Mouse (Mus musculus) hindlimb bud, embryonic 11.5 days (tissue): ENCODE measurements around the gene Slc39a11.

Experiments used
- DNase-seq: peaks from one replicate; pipeline ENCODE4 v3.0.0-alpha.2; 2012; ENCODE audit warnings: low read depth, low spot score; ENCODE audit errors: extremely low spot score

Slc39a11 gene

DNA sequence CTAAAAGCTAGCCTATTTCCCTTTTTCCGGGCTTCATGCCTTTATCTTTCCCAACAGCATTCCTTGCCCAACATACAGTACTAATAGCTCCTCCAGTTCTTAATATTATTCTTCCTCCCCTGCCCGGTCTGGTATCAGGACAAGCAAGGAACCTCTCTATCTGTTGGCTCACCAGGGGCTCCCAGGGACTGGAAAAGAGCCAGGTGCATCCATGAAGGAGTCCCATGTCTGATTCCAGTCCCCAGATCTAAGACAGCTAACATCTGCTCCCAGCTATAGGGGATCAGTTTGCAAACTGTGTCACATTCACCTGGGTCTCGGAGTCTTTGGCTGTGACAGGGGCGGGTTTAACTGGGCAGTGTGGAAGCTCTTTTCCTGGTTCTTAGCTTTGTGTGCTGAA is 388.5 kb downstream of the Slc39a11 start:
- no peak for DNase-seq

DNA sequence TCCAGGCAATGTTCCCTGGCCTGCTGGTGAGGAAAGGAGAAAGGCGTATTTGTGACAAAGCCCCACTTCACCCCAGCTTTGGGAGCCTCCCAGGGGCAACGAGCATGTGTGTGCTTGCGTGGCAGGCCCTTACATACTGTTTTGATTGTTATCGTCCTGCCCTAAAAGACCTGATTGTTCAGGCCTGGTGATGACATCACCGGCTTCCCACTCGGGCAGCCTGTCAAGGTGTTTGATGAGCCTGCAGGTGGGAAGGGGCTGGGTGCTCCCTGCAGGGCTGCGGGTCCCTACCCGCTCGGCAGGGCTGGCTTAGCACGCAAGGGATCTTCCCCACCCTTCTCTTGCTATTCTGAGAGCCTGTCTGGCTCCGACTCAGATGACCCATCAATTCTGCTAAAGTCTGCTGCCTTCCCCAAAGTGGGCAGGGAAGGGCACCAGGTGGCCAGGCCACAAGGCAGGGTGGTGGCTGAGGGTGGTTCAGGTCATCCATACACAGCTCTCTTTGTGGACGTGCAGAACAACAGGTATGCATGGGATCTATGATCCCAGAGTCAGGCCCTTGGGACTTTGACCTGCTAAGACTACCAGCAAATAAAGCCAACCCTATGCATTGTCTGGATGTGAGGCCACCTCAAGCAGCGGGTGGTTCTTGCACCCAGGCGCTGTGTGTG is 390.0 kb downstream of the Slc39a11 start:
- DNase-seq = no peak

DNA sequence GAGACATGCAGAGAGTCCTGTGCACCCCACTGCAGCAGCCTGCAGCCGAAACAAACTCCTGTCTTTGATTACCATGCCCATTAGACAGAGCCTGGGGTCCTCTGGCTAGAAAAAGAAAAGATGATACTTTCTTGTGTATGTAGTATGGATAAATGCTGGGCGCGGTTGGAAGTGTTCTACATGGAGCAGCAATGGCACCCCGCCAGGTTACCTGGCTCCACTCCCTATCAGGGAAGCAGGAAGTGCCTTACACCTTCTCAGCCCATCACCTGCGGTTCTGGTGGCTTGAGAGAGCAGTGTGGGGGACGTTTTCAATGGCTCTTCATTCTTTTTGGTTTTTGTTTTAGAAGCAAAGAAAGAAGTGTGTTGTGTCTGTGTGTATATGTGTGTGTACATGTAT is 391.9 kb downstream of the Slc39a11 start:
- no peak for DNase-seq

DNA sequence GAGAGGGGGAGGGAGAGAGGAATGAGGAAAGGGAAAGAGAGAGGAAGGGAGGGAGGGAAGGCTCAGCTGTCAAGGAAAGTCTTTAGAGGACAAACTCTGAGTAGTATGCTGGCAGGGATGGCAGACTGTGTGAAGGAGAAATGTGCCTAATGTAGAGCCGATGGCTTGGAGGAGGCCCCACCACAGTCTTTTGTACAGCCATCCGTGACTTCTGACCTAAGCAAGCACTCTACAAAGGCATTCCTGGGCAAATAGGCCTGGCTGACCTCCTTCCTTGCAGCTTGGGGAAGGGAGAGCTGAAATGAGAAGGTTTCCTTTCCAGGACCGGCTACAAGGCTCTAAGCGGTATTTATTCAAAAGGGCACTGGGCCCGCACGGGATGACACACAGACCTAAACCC is 395.2 kb downstream of the Slc39a11 start:
- DNase-seq = no peak

DNA sequence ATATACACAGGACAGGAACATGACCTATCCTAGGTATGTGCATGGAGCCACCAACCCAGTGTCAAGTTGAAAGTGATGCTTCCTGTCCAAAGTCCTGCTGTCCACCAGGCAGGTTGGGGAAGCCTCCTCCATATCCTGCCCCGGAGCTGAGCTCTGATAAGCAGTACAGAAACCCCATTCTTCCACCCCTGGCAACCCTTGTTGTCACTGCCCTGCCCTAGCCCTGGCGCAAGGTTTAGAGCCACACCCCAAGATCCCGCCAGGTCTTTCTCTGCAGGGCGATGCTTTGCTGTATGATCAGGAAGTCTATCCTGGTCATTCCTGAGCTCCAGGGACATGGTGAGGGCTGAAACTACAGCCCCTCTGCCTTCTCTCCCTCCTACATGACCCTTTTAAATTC is 396.7 kb downstream of the Slc39a11 start:
- no peak for DNase-seq

DNA sequence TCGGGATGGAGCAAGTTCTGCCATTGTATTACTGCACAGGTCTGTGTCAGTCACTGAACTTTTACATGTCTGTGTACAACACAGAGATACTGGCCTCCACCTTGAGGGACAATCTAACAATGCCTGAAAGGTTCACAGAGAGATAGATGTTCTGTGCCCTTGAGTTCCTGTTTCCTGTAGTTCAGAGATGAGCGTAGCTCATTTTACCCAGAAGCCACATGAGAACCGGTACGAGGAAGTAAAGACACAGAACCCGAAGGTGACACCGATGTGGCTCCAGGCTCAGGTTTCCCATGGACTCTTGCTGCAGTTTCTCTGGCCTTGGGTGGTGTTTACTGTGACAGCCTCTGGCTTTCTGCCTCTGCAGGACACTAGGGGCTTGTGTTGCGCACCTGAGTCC is 398.7 kb downstream of the Slc39a11 start:
- DNase-seq = no peak

DNA sequence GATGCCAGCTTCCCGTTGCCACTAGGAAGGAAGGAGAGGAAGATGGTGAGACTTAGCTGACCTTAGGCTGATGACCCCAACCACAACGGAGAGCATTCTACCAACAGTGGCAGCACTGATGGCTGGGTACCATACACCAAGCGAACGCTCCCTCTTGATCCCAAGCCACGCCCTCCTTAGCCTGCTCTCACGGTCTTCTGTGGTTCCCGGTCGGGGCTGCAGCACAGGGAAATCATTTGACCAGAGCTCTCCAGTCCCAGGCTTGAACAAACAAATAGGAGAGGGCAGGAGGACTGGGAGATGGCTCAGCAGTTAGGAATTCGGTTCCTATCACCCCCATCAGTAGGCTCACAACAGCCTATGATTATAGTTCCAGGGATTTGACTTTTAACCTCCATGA is 403.4 kb downstream of the Slc39a11 start:
- DNase-seq = no peak

DNA sequence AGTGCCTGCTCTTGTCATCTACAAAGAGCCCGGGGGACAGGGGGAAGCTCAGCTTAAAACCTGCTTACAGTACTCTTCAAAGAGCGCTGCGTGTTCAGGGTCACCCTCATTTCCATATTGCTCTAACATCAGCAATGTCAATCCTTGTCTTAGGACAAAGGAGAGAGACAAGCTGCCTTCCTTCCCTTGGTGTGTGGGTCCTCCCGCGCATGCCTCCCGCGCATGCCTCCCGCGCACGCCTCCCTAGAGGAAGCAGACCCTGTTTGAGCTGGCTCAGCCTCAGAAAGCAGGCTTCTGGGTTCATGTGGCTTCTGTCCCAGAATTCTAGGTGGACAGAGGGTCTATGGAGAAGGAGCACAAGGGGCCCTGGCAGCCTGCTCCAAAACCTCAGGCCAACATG is 404.2 kb downstream of the Slc39a11 start:
- DNase-seq = no peak

DNA sequence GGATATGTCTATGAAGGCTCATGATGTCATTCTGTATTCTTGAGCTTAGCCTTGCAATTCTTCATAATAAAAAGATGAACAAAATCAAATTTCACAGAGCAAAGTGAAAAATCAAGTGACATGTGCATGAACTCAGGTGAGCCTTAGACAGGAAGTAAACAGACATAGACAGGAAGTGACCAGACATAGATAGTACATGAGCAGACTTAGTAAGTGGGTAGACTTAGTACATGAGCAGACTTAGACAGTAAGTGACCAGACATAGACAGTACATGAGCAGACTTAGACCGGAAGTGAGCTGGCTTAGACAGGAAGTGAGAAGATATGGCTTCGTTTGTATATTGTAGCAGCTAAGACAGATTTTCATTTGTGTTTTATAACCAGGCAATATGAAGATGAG is 415.4 kb downstream of the Slc39a11 start:
- no peak for DNase-seq

DNA sequence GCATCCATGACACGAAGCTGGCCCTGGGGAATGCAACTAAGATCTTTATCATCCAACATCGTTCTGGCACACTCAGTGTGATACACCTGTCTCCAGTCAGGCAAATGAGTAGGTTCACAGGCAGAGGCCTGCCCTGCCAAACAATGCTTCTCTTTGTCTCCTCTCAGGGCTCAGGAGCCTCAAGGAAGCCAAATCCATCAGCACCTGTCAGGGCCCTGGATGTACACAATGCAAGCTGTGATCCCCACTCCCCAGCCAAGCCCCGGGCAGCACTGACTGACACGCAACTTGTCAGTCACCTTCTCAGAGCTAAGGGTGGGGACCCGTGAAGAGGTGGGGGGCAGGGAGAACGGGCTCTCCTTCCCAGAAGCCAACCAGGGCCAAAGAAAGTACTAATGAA is 417.8 kb downstream of the Slc39a11 start:
- DNase-seq = no peak

DNA sequence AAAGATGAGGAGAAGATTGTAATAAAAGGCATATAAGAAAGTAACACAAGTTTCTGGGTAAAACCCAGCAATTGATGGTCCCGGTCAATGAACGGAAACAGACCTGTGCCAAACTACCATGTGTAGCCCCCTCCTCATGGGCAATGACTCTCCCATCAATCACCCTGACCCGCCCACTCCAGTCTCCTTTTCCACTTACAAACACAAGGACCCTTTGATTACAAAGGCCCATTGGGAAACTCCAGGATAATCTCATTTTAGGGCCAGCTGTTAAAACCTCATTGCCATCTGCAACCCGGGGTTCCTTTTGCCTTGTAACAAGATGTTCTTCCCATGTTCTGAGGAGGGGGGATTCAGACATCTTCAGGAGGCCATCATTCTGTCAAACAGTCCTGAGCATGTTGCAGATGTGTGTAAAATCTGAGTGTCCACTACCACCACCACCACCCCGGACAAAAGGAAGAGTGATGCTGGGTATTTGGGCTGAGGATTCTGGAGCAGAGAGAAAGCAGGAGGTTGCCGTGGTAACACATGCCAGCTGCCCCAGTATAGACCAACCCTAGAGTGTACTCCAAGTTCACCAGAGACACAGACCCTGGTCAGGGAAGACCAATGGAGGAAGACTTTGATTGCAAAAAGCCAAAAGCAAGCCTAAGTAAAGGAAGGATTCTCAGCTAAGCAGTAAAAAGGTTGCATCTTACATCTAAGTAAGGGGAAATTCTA is 419.3 kb downstream of the Slc39a11 start:
- DNase-seq = no peak

DNA sequence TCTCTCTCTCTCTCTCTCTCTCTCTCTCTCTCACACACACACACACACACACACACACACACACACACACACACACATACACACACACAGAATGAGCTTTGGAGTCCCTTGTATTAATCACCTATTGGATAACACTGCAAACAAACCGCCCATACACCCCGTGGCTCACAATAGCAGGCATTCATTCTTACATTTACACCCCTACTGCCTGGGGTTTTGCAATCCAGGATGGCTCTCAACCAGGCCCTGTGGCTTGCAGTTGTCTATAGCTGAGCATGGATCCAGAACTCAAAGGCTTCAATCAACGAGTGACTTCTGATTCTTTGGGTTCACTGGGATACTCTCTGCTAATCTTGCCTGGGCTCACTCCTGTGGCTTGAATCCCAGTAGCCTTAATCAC is 424.1 kb downstream of the Slc39a11 start:
- no peak for DNase-seq

DNA sequence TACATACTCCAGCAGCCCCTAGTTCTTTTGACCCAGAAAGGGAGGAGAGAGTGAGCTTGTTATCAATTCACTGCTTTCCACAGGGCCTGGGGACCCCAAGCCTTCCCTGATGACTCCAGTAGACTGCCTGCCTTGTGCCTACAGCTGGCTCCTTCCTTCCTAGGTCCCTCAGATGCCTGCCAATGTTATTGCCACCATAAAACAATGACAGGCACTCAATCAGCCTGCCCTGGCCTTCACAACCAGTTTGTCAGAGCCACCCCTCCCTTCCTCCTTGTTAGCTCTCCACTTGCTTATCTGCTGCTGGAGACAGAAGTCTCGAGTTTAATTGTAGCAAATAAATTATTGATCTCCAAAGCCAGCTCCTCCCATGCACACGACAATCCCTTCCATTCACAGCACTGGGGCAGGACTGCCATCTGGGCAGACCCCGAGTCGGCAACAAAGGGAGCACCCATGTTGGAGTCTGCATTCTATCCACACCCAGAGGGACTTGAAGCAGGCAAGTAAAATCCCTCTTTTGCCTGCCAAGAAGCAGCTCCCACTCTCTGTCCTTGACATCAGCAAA is 426.0 kb downstream of the Slc39a11 start:
- no peak for DNase-seq

DNA sequence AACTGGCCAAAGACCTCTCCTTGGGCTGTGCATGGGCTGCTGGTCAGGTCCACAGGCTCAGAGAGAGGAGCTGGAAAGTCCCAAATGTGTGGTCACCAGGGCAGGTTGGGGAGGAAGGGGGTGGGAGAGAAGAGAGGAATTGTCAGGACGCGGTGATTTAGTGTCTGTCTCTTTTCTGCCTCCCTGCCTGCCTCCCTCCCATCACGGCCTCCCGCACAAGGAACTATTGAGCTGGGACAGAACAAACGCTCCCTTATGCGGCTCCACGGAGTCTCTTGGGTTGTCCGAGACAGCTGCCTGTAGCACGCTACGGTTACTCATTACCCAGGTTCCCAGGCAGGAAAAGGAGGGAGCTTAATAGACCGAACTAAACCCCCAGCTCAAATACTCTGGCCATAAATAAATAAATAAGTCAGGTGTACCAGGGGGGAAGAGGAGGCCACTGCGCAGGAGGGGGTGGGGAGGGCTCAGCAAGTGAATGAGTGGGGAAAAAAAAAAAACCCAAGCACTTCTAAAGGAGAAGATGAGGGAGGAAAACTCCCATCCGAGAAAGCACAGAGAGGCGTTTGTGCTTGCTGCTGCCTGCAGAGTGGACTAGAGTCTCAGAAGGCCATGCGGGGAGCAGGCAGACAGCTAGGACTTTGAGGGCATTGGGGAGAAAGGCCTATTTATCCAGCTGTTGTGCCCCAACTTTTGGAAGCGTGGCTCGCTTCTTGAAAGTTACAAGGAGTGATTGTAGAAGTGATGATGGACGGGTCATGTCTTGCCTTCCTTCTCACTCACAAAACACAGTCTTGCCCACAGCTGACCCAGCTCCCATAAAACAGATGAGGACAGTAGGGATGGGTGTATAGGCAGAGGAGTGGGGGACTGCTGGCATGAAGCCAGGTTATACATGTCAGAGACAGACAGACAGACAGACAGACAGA is 428.3 kb downstream of the Slc39a11 start:
- no peak for DNase-seq

DNA sequence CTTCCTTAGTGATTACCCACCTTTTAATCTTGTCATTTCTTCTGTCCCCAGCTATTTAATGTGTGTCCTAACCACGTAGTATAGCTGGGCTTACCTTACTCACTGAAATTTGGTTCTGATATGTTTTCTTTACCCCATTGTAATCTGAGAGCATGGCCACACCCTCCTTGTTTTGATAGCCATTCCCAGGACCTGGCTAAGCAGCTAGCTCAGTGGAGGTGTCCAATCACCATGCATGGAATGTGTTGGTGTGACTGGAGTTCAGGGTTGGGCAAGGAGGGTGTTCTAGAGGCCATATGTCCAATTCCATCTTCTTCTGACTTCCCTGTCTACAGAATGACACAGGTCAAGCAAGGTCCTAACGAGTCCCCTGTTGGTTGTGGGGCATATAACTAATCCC is 429.2 kb downstream of the Slc39a11 start:
- no peak for DNase-seq

DNA sequence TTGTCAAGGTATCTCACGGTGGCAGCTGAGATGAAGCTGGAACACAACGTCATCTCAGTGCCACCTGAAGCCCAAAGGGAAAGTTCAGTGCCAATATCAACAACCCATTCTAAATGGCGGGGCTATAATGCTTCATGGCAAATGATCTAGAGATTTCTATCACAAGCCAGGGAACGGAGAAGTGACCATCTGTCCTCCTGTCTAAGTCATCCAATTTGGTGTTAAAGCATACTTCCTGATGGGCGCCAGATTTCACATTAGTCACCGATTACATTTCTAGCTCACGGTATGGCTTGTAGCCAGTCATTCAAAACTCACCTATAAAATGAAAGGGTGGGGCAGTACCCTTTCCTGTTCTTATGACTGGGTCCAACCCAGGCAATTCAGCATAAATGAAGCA is 435.1 kb downstream of the Slc39a11 start:
- no peak for DNase-seq

DNA sequence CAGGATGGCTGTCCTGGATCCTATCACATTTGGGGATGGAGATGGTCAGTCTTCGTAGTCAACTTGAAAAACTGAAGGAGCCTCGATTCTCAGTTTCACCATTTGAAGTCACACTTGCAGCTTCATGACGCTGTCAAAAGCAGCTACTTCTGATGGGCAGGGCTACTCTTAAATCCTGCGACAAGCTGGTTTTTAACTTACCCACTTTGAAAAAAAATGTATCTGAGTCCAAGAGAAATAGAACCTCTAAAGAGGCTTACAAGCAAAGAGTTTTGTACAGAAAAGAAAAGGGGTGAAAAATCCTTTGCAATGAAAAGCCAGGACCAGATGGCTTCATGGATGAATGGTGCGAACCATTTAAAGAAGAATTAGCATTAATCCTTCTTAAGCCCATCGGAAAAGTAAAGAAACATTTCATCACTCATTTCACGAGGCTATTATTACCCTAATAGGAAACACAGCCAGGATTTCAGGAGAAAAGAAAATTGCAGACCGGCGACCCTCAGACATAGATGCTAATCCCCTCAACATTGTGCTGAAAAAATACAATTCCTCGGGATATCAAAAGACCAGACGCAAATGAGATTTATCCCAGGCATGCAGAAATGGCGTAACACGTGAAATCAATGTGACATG is 437.4 kb downstream of the Slc39a11 start:
- DNase-seq = no peak

DNA sequence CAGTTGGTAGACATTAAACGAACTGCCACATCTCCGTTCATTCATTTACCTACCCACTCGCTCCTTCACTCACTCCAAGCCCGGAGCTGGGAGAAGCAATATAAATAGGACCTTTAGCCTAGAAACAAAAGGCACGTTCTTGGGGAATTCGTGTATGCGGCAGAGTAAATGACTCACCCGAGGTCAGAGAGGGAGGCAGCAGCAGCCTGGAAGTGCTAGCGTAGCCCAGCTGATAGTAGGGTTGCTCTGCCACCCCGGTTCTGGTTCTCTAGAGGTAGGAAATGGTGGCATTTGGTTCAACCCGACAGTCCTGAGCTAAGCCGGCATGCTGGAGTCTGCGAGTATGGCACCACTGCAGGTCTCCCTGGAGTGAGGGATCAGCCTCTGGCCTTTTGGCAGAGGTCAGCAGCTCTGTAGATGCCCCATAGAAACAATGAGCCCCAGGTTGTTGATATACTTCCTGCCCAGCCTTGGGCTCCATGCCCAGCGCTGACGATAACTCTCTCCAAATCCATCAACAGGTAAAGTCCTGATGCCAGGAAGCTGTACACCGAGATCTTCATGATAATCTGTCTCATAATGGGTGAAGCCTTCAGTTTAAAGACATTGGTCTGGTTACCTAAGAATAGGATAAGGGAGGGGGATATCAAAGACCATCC is 440.5 kb downstream of the Slc39a11 start:
- DNase-seq = no peak

DNA sequence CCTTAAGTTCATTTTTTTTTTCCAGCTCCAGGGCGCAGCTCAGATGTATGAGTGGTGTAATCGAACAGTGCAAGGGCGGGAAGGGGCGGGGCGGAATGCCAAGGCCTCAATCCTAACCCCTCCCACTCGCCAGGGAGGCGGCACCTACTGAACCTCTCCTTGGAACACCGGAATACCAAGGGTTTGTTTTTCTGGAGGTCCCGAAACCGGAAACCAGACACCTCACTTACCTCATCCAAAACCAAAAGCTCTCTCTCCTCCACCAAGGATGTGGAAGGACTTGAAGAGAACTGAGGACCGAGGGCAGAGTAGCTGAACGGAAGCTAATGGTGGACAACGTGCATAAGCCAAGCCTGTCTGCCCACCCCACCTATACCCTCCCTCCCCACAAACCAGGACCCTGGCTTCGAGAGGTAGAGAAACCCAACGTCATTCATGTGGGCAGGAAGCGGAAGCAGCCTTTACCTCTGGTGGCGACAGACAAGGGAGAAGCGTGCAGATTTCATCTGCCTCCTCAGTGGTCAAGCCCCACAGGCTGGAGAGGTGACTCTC is 441.3 kb downstream of the Slc39a11 start:
- no peak for DNase-seq

DNA sequence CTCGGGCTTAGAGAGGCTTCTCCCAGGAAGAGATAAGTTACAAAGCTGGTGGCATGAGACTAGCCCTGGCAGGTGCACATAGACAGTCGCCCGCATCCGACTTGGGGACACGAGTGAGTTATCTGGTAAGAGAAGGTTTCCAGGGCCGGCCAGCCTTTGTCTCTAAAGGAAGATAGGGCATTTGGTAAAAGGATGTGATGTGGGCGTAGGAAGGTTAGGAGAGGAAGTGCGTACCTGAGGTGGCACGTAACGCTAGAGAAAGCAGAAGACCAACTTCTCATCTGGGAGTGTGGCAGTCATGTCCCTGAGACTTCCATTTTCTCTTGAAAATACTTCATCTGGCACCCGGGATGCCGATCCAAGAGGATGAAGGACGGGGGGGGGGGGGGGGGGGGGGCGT is 441.9 kb downstream of the Slc39a11 start:
- DNase-seq = no peak
